Mouse (Mus musculus) thymus, adult 2 months (tissue): ENCODE measurements around the gene Ssr1. TPM values are rescaled to one million over a fixed set of nuclear protein-coding genes. Genes with fewer than 3 reads are reported as not detected.

Source experiments
- DNase-seq: peaks from one replicate; pipeline ENCODE4 v3.0.0; 2021
- H3K27ac ChIP-seq: fragments of 200-500 bp; 2 replicates; pipeline ENCODE4 v1.5.1; 2012; ENCODE audit warnings: low read length, control low read depth; ENCODE audit not compliant: control insufficient read depth, insufficient read depth
- H3K27me3 ChIP-seq: fragments of 200-500 bp; 2 replicates; pipeline ENCODE4 v1.6.1; 2012; ENCODE audit warnings: mild to moderate bottlenecking, low read length, moderate library complexity, mixed read lengths; ENCODE audit not compliant: control insufficient read depth, insufficient read depth
- H3K36me3 ChIP-seq: fragments of 200-500 bp; 2 replicates; pipeline ENCODE4 v1.6.1; 2012; ENCODE audit warnings: mild to moderate bottlenecking, low read length, moderate library complexity; ENCODE audit not compliant: control insufficient read depth, insufficient read depth
- H3K4me1 ChIP-seq: fragments of 200-500 bp; replicated peaks from 2 replicates; pipeline ENCODE4 v1.6.1; 2012; ENCODE audit warnings: low read length; ENCODE audit not compliant: control insufficient read depth, insufficient read depth
- H3K4me3 ChIP-seq: fragments of 200-500 bp; 2 replicates; pipeline ENCODE4 v1.5.1; 2012; ENCODE audit warnings: mild to moderate bottlenecking, low read length, control low read depth, moderate library complexity; ENCODE audit not compliant: control insufficient read depth, insufficient read depth
- CTCF ChIP-seq: fragments of 200-500 bp; IDR thresholded peaks from 2 replicates; pipeline ENCODE4 v1.5.1; 2012; ENCODE audit warnings: mild to moderate bottlenecking, control low read depth, low read length, moderate library complexity, borderline replicate concordance; ENCODE audit not compliant: control insufficient read depth, poor library complexity, insufficient read depth; ENCODE audit errors: extremely low read depth
- POLR2A ChIP-seq: fragments of 200-500 bp; IDR thresholded peaks from 2 replicates; pipeline ENCODE4 v1.6.1; 2012; ENCODE audit warnings: mild to moderate bottlenecking, low read length, control low read depth, moderate library complexity; ENCODE audit not compliant: control insufficient read depth, poor library complexity, insufficient read depth; ENCODE audit errors: extremely low read depth
- WGBS: fragments of 180-500 bp; shearing (Covaris S2); methylation state at CpG from one replicate; pipeline ENCODE4 v1.1.7; 2018; 5-methylcytosine and 5-hydroxymethylcytosine counted together
- polyA plus RNA-seq: library from polyadenylated mRNA; depleted of rRNA; stranded (reverse); fragments of >200 nt; gene quantifications from 2 replicates; pipeline ENCODE4 v1.2.3, GENCODE M21; 2012

The Ssr1 gene
- polyA plus RNA-seq, 1 experiment = 7.2 TPM

DNA sequence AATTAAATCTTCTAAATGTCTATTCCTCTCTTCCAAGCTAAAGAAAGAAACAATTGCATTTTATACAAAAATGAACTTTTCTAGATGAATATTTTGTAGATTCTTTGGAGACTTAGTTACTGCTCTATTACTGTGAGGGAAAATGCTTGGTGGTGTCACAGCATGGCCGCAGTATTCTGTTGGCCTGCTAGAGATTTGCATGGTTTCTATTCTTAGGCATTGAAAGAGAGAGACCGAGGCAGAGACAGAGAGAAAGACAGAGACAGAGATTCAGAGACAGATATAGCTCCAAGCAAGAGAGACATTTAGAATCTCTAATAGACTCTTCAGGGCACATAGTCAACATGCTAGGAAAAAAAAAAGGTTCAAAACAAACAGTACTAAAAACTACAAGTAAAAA lies 14.0 kb upstream of the Ssr1 start:
- no peaks in the 10 kb centered on the region for H3K27me3 ChIP-seq
- no peaks in the 10 kb centered on the region for H3K36me3 ChIP-seq
- H3K4me1 ChIP-seq = peaks cover 11% of the 10 kb centered on the region
- H3K27ac ChIP-seq = no peak overlapping the region
- DNase-seq = no peak
- no peak overlapping the region for H3K4me3 ChIP-seq
- TF ChIP-seq CTCF (no peak), POLR2A (no peak)
- WGBS = 98% methylated on average over 2 of the region's 2 CpGs

DNA sequence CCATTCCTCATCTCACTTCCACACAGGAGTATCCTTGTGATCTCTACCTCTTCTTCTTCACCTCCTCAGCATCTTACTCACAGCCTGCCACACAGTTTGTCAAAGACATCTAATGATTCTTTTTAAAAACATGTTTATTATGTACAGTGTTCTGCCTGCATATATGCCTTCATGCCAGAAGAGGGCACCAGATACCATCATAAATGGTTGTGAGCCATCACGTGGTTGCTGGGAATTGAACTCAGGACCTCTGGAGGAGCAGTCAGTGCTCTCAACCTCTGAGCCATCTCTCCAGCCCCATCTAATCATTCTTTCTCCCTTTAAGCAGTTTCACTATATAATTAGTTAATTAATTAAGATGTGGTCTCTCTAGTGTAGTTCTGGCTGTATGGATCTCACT lies 8.4 kb upstream of the Ssr1 start:
- WGBS = 73% methylated on average over 1 of the region's 1 CpGs
- no peak for TF ChIP-seq CTCF
- TF ChIP-seq POLR2A = no peak
- H3K4me3 ChIP-seq = no peak overlapping the region

DNA sequence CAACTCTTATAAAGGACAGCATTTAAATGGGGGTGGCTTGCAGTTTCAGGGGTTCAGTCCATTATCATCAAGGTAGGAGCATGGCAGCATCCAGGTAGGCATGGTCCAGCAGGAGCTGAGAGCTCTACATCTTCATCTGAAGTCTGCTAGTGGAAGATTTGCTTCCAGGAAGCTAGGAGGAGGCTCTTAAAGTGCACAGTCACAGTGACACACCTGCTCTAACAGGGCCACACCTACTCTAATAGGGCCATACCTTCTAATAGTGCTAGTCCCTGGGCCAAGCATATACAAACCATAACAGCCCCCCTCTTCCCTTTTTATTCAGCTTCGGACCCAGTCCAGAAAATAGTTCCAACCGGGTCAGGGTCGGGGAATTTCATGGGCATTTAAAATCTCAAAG lies 5.7 kb upstream of the Ssr1 start:
- Histone ChIP-seq H3K27ac (no peak overlapping the region), H3K4me1 (no peaks in the 10 kb centered on the region), H3K36me3 (no peaks in the 10 kb centered on the region), H3K27me3 (no peaks in the 10 kb centered on the region), H3K4me3 (no peak overlapping the region)
- TF ChIP-seq CTCF (no peak), POLR2A (no peak)
- no peak for DNase-seq
- 88% methylated on average over 3 of the region's 3 CpGs for WGBS

More for the DNA sequence above, 8.4 kb upstream of the Ssr1 start:
- Histone ChIP-seq H3K4me1 (no peaks in the 10 kb centered on the region), H3K36me3 (no peaks in the 10 kb centered on the region), H3K27me3 (no peaks in the 10 kb centered on the region), H3K27ac (no peak overlapping the region)
- DNase-seq = no peak

DNA sequence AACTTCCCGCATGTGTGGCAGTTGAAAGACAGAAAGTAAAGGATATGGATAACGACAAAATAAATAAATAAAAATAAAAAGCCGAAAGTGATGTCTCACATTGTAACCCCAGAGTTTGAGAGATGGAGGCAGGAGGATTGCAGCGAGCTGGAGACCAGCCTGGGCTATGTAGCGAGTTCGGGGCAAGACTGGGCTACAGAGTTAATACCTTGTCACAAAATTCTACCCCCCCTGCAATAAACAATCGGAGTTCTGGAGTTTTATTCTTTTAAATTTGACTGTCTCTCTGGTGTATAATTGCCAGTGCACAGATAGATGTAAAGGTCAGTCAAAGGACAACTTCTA lies 360 bp upstream of the Ssr1 start:
- TF ChIP-seq POLR2A (no peak), CTCF (no peak)
- Histone ChIP-seq H3K4me1 (peaks cover 3% of the 10 kb centered on the region), H3K27ac (no peak overlapping the region), H3K36me3 (peaks cover 7% of the 10 kb centered on the region), H3K4me3 (peak overlapping the region; percentile 3; the same call in 1 of the 2 replicates), H3K27me3 (no peaks in the 10 kb centered on the region)
- DNase-seq = no peak
- WGBS = 12% methylated on average over 7 of the region's 7 CpGs

DNA sequence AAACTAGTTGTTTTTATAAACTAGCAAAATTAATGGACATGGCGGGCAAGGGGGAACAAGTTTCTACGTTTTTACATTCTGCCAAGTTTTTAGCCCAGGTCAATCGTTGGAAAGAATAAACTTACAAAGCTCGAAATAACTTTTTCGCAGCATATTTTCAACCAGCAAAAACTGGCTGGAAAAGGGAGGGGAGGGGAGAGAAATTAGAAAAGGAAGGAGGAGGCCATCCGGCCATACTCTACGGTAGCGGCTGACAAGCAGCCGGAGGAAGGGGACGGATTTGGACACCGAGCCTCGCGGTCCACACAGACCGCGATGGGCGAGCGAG lies 677 bp downstream of the Ssr1 start:
- TF ChIP-seq POLR2A = no peak
- TF ChIP-seq CTCF = no peak
- Histone ChIP-seq H3K4me1 (peaks cover 3% of the 10 kb centered on the region), H3K36me3 (peaks cover 16% of the 10 kb centered on the region), H3K4me3 (peak overlapping the region; percentile 80), H3K27ac (no peak overlapping the region), H3K27me3 (no peaks in the 10 kb centered on the region)
- under 1% methylated on average over 17 of the region's 17 CpGs for WGBS
- DNase-seq = no peak

DNA sequence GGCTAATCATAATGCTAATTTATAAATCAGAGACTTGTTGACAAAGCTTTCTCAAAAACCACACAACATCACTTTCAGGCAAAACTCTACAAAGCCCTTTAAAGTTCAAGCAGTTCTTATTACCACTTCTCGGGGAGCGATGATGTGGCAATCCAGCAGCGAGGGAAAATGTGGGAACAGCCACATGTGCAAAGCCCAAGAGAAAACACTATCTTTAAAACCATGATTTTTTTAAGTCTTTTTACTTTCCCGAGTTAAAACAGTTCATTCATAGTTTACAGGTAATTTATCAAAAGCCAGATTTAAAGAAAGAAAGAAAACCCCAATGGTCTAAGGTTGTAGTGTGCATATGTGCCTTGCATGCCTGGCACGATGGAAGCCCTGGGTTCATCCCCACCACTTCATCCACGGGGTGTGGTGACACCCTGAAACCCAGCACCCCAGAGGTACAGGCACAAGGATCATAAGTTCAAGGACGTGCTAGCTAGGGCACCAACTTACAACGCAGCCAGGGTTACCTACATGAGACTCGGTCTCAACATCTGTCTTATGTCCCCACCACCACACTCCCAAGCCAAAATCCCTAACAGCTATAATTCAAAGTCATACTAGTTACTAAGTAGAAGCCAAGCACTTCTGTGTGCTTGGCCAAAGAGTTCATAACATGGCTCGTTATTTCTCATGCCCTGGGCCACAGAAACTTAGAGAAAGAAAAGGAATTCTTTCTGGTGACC lies 1.2 kb downstream of the Ssr1 start:
- Histone ChIP-seq H3K27ac (no peak overlapping the region), H3K36me3 (peaks cover 20% of the 10 kb centered on the region), H3K4me1 (peaks cover 3% of the 10 kb centered on the region), H3K4me3 (no peak overlapping the region), H3K27me3 (no peaks in the 10 kb centered on the region)
- 12% methylated on average over 10 of the region's 10 CpGs for WGBS
- no peak for TF ChIP-seq POLR2A
- no peak for TF ChIP-seq CTCF
- DNase-seq = no peak

DNA sequence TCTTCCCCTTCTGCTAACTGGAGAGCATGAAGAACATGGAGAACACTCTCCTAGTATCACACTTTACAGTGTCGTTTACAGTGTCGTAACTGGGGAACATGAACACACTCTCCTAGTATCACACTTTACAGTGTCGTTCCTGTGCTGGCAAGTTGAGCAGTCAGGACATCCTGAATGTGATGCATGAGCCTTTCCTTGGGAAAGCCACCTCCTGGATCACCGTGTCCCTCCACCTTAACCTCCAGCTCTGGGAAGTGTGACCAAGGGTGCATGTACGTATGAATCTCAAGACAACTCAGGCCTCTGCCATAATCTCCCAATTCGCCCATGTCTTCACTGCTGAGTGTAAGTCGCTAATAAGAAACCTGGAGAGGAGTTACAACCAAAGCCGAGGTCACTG lies 4.3 kb downstream of the Ssr1 start:
- no peaks in the 10 kb centered on the region for H3K27me3 ChIP-seq
- TF ChIP-seq CTCF (no peak), POLR2A (no peak)
- peaks cover 3% of the 10 kb centered on the region for H3K4me1 ChIP-seq
- no peak for DNase-seq
- H3K36me3 ChIP-seq = peaks cover 44% of the 10 kb centered on the region
- H3K4me3 ChIP-seq = no peak overlapping the region
- WGBS = 95% methylated on average over 8 of the region's 8 CpGs
- H3K27ac ChIP-seq = no peak overlapping the region
